In genomic region chr11:69096987-69097900, GRCm38 (mm10) we compare ENCODE assay signal across 7 mouse cellular contexts. TPM values are rescaled to one million over a fixed set of nuclear protein-coding genes. Genes with fewer than 3 reads are reported as not detected.
DNase-seq lines count a peak whose midpoint lies in the region; ATAC-seq and TF ChIP-seq lines count a peak whose summit lies in the region.

No protein-coding gene starts in this region.

- H3K36me3 ChIP-seq in embryonic facial prominence, embryonic 14.5 days (ENCODE audit: control insufficient read depth, insufficient read depth, low read length), result peaks cover 26% of the 10 kb centered on the region
- peaks cover 26% of the 10 kb centered on the region for H3K36me3 ChIP-seq in limb, embryonic 14.5 days (ENCODE audit: control insufficient read depth, insufficient read depth, low read length)
- peaks cover 9% of the 10 kb centered on the region for H3K36me3 ChIP-seq in midbrain, embryonic 16.5 days (ENCODE audit: control insufficient read depth, insufficient read depth, low read length)

- no peaks in the 10 kb centered on the region for H3K27me3 ChIP-seq in embryonic facial prominence, embryonic 14.5 days (replicated peaks; ENCODE audit: control insufficient read depth, insufficient read depth, low read length)
- no peaks in the 10 kb centered on the region for H3K27me3 ChIP-seq in limb, embryonic 14.5 days (ENCODE audit: control insufficient read depth, insufficient read depth, low read length)
- no peaks in the 10 kb centered on the region for H3K27me3 ChIP-seq in midbrain, embryonic 16.5 days (ENCODE audit: control insufficient read depth, insufficient read depth, low read depth, low read length)

- H3K4me2 ChIP-seq in embryonic facial prominence, embryonic 14.5 days (ENCODE audit: low read depth, low read length), result peak overlapping the region; percentile 93
- peak overlapping the region; percentile 60 for H3K4me2 ChIP-seq in limb, embryonic 14.5 days (replicated peaks; ENCODE audit: low read depth, low read length, severe bottlenecking)
- H3K4me2 ChIP-seq in midbrain, embryonic 16.5 days (ENCODE audit: low read length), result peak overlapping the region; percentile 56

- peak; percentile 28 for ATAC-seq in embryonic facial prominence, embryonic 14.5 days (ENCODE audit: low read depth)
- peak; percentile 48 for ATAC-seq in limb, embryonic 14.5 days (ENCODE audit: low FRiP score, low read depth)
- no peak for ATAC-seq in midbrain, embryonic 16.5 days

- H3K9me3 ChIP-seq in embryonic facial prominence, embryonic 14.5 days (ENCODE audit: control insufficient read depth, low read length), result no peaks in the 10 kb centered on the region
- no peaks in the 10 kb centered on the region for H3K9me3 ChIP-seq in limb, embryonic 14.5 days (ENCODE audit: control insufficient read depth, low read length)
- H3K9me3 ChIP-seq in midbrain, embryonic 16.5 days (replicated peaks; ENCODE audit: control insufficient read depth, low read length, poor library complexity, severe bottlenecking), result no peaks in the 10 kb centered on the region

- peak overlapping the region; percentile 71 for H3K9ac ChIP-seq in embryonic facial prominence, embryonic 14.5 days (ENCODE audit: low read depth, low read length)
- peak overlapping the region; percentile 43 for H3K9ac ChIP-seq in limb, embryonic 14.5 days (ENCODE audit: low read depth, low read length, severe bottlenecking)
- H3K9ac ChIP-seq in midbrain, embryonic 16.5 days (ENCODE audit: low read depth, low read length), result peak overlapping the region; percentile 47

- peak overlapping the region; percentile 56 for H3K4me3 ChIP-seq in embryonic facial prominence, embryonic 14.5 days (ENCODE audit: low read depth, low read length)
- peak overlapping the region; percentile 62 for H3K4me3 ChIP-seq in limb, embryonic 14.5 days (replicated peaks; ENCODE audit: low read length)
- H3K4me3 ChIP-seq in midbrain, embryonic 16.5 days (ENCODE audit: low read depth, low read length), result peak overlapping the region; percentile 28

- DNase-seq in adrenal gland, postnatal 25 days, result peak; percentile 99
- peak; percentile 98 for DNase-seq in embryonic facial prominence, embryonic 14.5 days (ENCODE audit: low spot score)
- peak; percentile 100 for DNase-seq in heart, adult 8-10 months (ENCODE audit: low spot score)
- peak; percentile 100 for DNase-seq in kidney, adult 9 months
- peak; percentile 97 for DNase-seq in limb, embryonic 14.5 days (ENCODE audit: low spot score)
- peak; percentile 91 to 97 for DNase-seq in spleen, postnatal 10 days (ENCODE audit: low spot score in 2 of 2)

- no peak for TF ChIP-seq POLR2A in limb, embryonic 14.5 days (IDR thresholded peaks at IDR 0.05; ENCODE audit: borderline replicate concordance, extremely low read depth, insufficient read depth, insufficient read length)

- H3K27ac ChIP-seq in embryonic facial prominence, embryonic 14.5 days (replicated peaks; ENCODE audit: low read depth, low read length), result peak overlapping the region; percentile 98
- H3K27ac ChIP-seq in limb, embryonic 14.5 days (replicated peaks; ENCODE audit: low read depth, low read length), result peak overlapping the region; percentile 89
- peak overlapping the region; percentile 44 for H3K27ac ChIP-seq in midbrain, embryonic 16.5 days (ENCODE audit: low read length)

- H3K4me1 ChIP-seq in embryonic facial prominence, embryonic 14.5 days (ENCODE audit: control insufficient read depth, insufficient read depth, low read length), result peaks cover 35% of the 10 kb centered on the region
- H3K4me1 ChIP-seq in limb, embryonic 14.5 days (ENCODE audit: control insufficient read depth, insufficient read depth, low read length), result peaks cover 30% of the 10 kb centered on the region
- H3K4me1 ChIP-seq in midbrain, embryonic 16.5 days (ENCODE audit: control insufficient read depth, insufficient read depth, low read length), result peaks cover 50% of the 10 kb centered on the region

- WGBS in embryonic facial prominence, embryonic 14.5 days, result 3% methylated on average over 23 of the region's 29 CpGs
- 3% methylated on average over 28 of the region's 29 CpGs for WGBS in limb, embryonic 14.5 days
- 2% methylated on average over 28 of the region's 29 CpGs for WGBS in midbrain, embryonic 16.5 days

RNA-seq across cellular contexts. Expression of gene Per1, which starts 2.2 kb away (rescaled TPM):
- total RNA-seq in adrenal gland, postnatal 25 days (2021), result 66.5 and 84.7 TPM in 2 replicates
- 21.5 and 28.2 TPM in 2 replicates for polyA plus RNA-seq in embryonic facial prominence, embryonic 14.5 days (2014; fragmentation: Nextera tagmentation; extraction: Ambion mirVana)
- total RNA-seq in heart, adult 8-10 months (2022), result 10 to 100 TPM; 33.3 to 81.2 (median 48.5) TPM
- polyA plus RNA-seq in limb, embryonic 14.5 days (2012; rRNA removed), result 19.3 and 25.4 TPM in 2 replicates
- 16.0 and 22.5 TPM in 2 replicates for polyA plus RNA-seq in limb, embryonic 14.5 days (2014; fragmentation: Nextera tagmentation; extraction: Ambion mirVana)
- polyA plus RNA-seq in midbrain, embryonic 16.5 days (2015; fragmentation: Nextera tagmentation; extraction: Ambion mirVana), result 12.4 TPM in 2 replicates

RNA-seq across cellular contexts. Expression of gene Vamp2, which starts 9.0 kb away (rescaled TPM):
- 143 and 163 TPM in 2 replicates for total RNA-seq in adrenal gland, postnatal 25 days (2021)
- 89.1 and 97.0 TPM in 2 replicates for polyA plus RNA-seq in embryonic facial prominence, embryonic 14.5 days (2014; fragmentation: Nextera tagmentation; extraction: Ambion mirVana)
- total RNA-seq in heart, adult 8-10 months (2022), result 10 to 100 TPM; 57.1 to 72.2 (median 68.6) TPM
- 199 and 224 TPM in 2 replicates for polyA plus RNA-seq in limb, embryonic 14.5 days (2012; rRNA removed)
- 89.8 and 98.1 TPM in 2 replicates for polyA plus RNA-seq in limb, embryonic 14.5 days (2014; fragmentation: Nextera tagmentation; extraction: Ambion mirVana)
- polyA plus RNA-seq in midbrain, embryonic 16.5 days (2015; fragmentation: Nextera tagmentation; extraction: Ambion mirVana), result 335 and 438 TPM in 2 replicates

RNA-seq across cellular contexts. Expression of gene Hes7, which starts 23.0 kb away (rescaled TPM):
- total RNA-seq in adrenal gland, postnatal 25 days (2021), result not detected in 2 replicates
- 0.21 and 0.45 TPM in 2 replicates for polyA plus RNA-seq in embryonic facial prominence, embryonic 14.5 days (2014; fragmentation: Nextera tagmentation; extraction: Ambion mirVana)
- under 1 TPM in 1 of 4 experiments, not detected in 3; 0.12 TPM for total RNA-seq in heart, adult 8-10 months (2022)
- 1.1 and 1.4 TPM in 2 replicates for polyA plus RNA-seq in limb, embryonic 14.5 days (2012; rRNA removed)
- 0.30 and 0.77 TPM in 2 replicates for polyA plus RNA-seq in limb, embryonic 14.5 days (2014; fragmentation: Nextera tagmentation; extraction: Ambion mirVana)
- polyA plus RNA-seq in midbrain, embryonic 16.5 days (2015; fragmentation: Nextera tagmentation; extraction: Ambion mirVana), result 0.75 and 1.1 TPM in 2 replicates

RNA-seq across cellular contexts. Expression of gene 9130213A22Rik, which starts 25.1 kb away (rescaled TPM):
- 1.2 and 1.6 TPM in 2 replicates for total RNA-seq in adrenal gland, postnatal 25 days (2021)
- 0.14 and 0.63 TPM in 2 replicates for polyA plus RNA-seq in embryonic facial prominence, embryonic 14.5 days (2014; fragmentation: Nextera tagmentation; extraction: Ambion mirVana)
- under 1 TPM; 0.16 to 0.60 (median 0.38) TPM for total RNA-seq in heart, adult 8-10 months (2022)
- polyA plus RNA-seq in limb, embryonic 14.5 days (2012; rRNA removed), result 1.1 and 1.4 TPM in 2 replicates
- 0.41 and 0.77 TPM in 2 replicates for polyA plus RNA-seq in limb, embryonic 14.5 days (2014; fragmentation: Nextera tagmentation; extraction: Ambion mirVana)
- polyA plus RNA-seq in midbrain, embryonic 16.5 days (2015; fragmentation: Nextera tagmentation; extraction: Ambion mirVana), result 0.49 and 0.65 TPM in 2 replicates

RNA-seq across cellular contexts. Expression of gene Tmem107, which starts 26.6 kb away (rescaled TPM):
- total RNA-seq in adrenal gland, postnatal 25 days (2021), result 18.3 and 21.8 TPM in 2 replicates
- 65.6 and 87.8 TPM in 2 replicates for polyA plus RNA-seq in embryonic facial prominence, embryonic 14.5 days (2014; fragmentation: Nextera tagmentation; extraction: Ambion mirVana)
- total RNA-seq in heart, adult 8-10 months (2022), result 1 to 10 TPM; 6.3 to 8.4 (median 7.5) TPM
- 47.8 and 71.0 TPM in 2 replicates for polyA plus RNA-seq in limb, embryonic 14.5 days (2012; rRNA removed)
- 54.4 and 55.2 TPM in 2 replicates for polyA plus RNA-seq in limb, embryonic 14.5 days (2014; fragmentation: Nextera tagmentation; extraction: Ambion mirVana)
- 41.2 and 44.0 TPM in 2 replicates for polyA plus RNA-seq in midbrain, embryonic 16.5 days (2015; fragmentation: Nextera tagmentation; extraction: Ambion mirVana)

Comparison
In these comparisons a context has a peak if more than half of its experiments do, and no peak if none do; other contexts are left out.
1. H3K27ac ChIP-seq: peak in every context shown above with its lines; median percentile 98 in embryonic facial prominence, embryonic 14.5 days; 89 in limb, embryonic 14.5 days; 44 in midbrain, embryonic 16.5 days.